Mouse (Mus musculus): Measurements from ENCODE around the gene Snx21.
"Not testable (repeated sequence)": the region's sequence is repeated elsewhere in the genome, so short reads cannot be mapped to it uniquely, and the experiment has no call there.

Gene Snx21

DNA sequence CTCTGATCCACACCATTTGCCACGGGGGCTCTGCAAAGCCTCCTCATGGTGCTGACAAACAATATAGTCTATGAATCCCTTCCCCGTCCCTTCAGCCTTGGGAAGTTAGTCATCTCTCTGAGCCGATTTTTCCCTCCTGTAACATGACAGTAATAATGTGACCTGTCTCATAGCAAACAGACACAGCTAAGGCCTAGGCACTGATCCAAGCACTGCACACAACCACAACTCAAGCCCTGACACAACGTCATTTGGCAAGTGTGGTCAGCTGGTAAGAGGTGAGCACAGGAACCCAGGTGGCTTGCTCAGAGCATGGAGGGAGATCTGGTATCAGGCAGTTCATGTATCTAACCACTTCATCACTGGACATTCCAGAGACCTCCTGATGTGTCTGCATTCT lies 10.2 kb downstream of the Snx21 start:
- no peak for DNase-seq

DNA sequence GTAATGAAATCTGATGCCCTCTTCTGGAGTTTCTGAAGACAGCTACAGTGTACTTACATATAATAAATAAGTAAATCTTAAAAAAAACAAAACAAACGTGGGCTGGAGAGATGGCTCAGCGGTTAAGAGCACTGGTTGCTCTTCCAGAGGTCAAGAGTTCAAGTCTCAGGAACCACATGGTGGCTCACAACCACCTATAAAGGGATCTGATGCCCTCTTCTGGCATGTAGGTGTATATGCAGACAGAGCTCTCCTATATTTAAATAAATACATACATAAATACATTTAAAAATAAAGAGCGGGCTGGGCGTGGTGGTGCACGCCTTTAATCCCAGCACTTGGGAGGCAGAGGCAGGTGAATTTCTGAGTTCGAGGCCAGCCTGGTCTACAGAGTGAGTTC lies 12.9 kb downstream of the Snx21 start:
- not testable (repeated sequence) for DNase-seq

DNA sequence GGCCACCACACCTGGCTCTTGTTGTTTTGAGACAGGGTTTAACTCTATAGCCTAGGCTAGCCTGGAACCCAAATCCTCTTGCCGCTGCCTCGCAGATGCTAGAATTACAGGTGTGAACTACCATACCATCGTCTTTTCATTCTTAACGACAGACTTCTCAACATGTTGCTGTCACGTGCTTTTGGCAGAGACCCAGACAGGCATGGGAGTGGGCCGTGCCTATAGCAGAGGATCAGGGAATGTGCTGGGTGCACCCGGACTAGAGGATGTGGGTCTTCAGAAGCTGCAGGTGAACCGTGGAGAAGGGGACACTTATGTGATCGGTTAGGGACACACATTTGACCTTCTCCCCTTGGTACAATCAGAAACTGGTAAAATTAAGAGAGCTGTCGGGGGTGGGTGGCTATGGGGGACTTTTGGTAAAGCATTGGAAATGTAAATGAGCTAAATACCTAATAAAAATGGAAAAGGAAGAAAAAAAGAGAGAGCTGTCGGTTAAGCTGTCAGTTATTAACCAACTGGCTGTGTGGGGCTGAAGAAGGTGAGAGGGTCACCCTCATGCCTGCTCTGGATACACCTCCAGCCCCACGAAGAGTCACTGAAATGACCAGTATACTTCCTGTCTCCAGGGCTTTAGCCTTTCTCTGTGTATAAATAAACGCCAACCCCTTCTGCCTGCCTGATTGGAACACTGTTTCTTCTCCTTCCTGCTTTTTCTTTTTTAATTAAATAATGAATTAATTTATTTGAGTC lies 14.8 kb downstream of the Snx21 start:
- peak; percentile 39 to 56 for DNase-seq

DNA sequence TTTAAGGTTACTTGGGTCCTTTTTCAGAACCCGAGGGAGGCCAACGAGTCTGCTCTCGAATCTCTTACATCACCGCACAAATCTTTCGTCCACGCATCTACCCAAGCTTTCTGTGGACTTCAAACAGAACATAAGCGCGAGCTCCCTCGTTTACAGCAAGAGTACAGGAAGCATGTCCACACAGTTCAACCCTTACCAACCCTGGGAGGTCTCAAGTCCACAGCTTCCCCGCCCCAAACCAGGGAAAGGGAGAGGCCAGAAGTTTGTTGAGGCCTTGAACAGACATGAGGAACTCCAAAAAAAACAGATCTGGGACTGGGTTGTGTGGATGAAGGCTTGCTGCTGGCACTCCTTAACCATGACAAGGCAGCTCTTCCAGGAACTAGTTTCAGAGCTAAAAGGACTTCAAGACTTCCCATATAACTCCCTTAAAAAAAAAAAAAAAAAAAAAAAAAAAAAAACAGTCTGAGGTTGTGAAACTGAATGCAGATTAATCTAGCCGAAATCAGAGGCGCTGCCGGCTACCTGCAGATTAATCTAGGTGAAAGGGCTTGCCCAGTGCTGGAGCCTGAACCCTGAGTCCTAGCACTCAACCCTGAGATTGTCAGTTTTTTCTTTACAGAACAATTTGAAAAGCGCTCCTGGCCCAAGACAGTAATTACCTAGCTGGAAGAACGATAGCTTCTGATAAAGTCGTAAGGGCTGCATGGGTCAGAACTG lies 17.7 kb downstream of the Snx21 start:
- peak in 1 of 2 experiments; percentile 73 for DNase-seq

DNA sequence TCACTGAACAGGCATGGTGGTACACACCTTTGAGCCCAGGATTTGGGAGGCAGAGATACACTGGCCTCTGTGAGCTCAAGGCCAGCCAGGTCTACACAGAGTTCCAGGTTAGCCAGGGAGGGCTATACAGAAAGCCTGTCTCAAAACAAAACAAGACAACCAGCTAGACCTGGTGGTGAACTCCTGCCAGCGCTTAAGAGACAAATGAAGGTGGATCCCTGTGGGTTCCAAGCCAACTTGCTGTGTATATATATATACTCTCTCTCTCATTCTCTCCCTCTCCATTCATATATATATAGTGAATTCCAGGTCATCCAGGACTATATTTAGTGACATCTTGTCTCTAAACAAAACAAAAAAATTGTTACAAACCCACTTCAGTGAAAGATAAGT lies 18.3 kb downstream of the Snx21 start:
- no peak for DNase-seq

DNA sequence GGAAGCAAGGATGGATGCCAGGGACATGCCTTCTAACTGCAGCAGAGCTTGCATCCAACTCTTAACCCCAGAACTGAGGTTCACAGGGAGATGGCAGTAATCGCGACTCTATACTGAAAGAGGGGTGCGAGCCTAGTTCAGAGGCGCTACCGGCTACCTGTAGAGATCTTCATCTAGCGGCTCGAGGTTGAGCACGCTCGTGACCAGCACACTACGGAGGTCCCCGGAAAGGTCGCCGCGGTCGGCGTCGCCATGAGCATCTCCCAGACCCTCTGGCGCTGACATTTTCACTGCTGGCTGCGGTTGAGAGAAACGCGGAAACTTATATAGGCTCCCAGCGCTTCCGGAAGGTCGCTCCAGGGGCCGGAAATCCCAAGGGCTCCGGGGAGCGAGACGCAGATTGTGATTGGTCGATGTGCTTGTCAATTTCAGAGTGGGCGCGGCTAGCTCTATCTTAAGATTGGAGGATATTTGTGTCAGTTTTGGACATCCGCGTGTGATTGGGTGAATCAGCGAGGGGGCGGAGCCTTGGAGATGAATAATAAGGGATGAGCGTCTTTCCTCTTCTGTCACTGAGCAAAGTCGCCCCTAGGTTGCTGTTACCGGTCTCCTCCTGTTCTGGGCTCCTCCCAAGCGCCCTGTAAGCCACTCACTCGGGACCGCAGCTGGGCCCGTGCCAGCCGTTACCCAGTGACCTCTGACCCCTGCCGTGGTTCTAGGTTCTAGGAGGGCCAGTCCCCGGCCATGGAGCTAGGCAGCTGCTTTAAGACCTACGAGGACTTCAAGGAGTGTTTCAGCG lies 19.1 kb downstream of the Snx21 start, which contains the start of the genes Acot8 and Zswim3:
Gene Acot8, minus strand, starts transcription at position 350 of the 799 bp plus-strand sequence.
Gene Zswim3, plus strand, starts transcription at position 566 of the 799 bp plus-strand sequence.
- DNase-seq = peak; percentile 98

DNA sequence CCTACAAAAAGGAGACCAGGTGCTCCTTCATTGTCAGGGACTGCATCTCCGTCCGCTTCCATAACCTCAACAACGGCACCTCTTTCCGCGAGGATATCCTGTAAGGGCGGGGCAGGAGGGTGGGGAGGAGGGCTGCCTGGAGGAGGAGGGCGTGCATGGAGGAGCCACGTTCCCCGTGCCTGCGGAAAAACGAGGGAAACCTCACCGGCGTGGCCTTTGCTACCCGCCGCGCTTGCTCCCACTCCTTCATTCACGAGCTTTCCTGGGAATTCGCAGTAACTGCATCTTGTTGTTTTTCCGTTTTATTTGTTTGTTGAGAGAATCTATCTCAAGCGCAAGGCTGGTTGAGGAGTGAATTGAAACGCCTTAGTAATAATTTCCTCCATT lies 19.7 kb downstream of the Snx21 start:
- no peak for DNase-seq

DNA sequence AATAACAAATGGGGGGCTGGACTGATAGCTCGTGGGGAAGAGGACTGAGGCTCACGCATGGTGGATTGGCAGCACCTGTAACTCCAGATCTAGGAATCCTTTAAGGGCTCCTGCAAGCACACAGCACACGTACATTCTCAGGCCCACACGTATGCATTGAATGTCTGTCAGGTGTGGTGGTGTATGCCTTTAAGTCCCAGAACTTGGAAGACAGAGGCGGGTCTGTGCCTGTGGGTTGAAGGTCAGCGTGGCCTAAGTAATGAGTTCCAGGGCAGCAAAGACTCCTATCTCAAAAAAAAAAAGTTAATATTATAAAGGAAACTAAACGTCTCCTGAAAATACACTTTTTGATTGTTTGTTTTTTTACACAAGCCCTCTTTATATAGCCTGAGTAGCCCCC lies 21.0 kb downstream of the Snx21 start:
- DNase-seq = peak in 1 of 2 experiments; percentile 68

DNA sequence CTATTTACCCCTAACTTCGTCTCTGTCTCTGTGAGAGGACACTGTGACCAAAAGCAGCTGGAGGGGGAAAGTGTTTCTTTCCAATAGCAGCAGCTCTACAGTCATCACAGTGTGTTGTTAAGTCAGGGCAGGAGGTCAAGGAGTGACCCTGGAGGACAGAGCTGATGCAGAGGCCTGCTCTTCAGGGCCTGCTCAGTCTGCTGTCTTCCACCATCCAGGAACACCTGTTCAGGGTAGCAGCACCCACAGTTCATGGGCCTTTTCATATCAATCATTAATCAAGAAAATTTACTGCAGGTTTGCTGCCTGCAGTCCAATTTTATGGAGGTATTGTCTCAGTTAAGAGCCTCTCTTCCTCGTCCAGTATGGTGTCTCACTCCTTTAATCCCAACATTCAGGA lies 27.9 kb downstream of the Snx21 start:
- DNase-seq = no peak

DNA sequence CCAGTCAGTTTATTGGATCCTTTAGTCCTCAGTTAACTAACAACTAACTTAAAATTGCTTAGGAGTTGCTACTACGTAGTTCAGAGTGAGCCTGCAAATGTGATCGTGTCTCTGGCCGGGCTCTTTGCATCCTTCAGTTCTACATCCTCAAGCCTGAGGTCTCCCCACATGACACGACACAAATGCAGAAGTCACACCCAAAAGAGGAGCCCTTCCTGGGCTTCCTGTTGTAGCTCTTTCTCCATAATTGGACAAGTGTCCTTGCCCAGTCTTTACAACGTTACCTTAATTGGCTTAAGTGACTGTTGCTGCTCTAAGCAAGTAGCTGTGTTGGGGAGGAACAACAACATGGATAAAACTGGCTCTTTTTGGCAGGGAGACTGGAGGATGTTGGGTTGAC lies 29.7 kb downstream of the Snx21 start:
- no peak for DNase-seq

DNA sequence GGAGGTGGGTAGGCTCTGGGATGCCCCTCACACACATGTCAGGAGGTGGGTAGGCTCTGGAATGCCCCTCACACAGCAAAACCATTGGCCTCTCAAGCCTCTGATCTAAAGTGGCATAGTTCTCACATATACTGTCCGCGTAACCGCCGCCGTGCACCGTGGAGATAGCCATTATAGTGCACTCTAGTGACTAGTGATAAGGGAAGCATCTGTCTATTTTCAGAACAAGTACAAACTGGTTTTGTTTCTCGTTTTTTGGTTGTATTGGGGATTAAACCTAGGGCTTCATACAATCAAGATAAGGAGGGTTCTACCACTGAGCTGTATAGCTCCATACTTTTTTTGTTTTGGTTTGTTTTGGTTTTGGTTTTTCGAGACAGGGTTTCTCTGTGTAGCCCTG lies 30.2 kb downstream of the Snx21 start:
- no peak for DNase-seq

DNA sequence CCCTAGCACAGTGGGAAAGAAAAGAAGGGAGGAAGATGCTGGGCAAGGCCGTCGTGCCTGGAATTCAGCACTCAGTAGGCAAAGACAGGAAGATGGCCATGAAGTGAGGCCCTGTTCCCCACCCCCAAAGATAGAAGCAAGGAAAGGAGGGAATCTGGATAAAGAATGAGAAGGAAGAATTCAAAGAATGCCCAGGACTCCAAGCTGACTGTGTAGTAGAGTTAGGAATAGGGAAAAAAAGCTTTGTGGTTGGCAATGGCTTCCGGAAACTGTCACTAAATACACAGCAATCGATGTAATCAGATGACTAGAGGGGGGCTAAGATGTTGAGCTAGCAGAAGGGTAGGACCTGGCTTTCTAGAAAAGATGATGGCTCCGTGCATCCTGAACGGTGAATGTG lies 31.6 kb downstream of the Snx21 start:
- no peak for DNase-seq

DNA sequence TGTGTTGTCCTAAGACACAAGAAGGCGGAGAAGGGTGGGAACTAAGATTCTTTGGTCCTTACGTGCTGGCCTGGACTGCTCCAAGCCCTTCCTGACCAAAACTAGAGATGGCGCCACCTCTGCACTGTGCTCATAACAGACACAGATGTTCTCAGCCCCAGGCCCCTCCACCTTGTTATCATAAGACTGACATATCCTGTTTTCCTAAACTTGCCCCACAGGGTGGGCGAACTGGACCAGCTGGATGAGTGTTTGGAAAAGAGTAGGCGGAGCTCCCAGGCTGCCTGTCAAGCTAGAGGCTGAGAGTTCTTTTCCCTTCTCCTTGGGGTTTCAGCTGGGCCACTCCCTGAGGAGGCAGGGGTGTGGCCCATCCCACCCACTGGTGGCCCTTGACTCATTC lies 32.1 kb downstream of the Snx21 start:
- DNase-seq = no peak

DNA sequence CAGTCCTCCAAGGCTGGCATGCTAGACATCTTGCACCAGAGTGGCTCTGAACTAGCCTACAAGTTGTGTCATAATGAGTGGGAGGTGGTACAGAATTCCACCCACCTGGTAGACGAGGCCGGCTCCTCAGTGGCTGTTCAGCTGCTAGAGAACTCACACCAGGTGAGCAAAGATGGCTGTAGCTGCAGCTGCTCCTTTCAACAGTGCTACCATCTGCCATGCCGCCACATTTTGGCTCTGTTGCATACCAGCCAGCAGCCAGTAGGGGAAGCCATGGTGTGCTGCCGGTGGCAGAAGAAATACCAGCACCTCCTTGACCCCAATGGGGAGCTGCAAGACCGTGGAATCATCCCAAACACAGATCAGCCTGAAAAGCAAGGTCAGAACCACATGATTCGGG lies 35.4 kb downstream of the Snx21 start:
- DNase-seq = no peak

DNA sequence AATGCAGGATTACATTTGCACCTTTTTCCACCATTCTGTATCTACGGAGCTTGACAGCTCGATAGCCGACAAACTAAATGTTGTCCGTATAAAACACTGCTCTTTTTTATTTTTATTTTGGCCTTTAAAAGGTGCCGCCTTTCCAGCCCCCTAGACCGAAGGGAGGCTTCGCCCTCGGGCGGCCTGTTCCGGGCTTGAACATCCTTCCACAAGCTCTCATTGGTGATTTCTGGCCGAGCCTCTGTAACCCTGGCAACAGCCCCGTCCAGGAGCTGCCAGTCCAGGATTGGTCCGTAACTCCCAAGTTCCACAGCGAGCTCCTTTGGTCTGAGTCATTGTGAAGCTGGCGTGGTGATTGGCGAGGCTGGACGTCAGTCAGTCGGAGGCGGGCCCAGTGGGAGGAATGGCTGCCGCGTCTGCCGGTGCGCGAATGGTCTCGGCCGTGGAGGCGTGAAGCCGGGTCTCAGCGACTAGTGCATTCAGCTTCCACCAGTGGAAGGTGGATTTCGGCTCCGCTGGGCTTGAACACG lies 37.1 kb downstream of the Snx21 start, which contains the start of gene Zswim1:
Gene Zswim1, plus strand, starts transcription at position 51 of the 530 bp plus-strand sequence.
- DNase-seq = peak; percentile 99 to 100

DNA sequence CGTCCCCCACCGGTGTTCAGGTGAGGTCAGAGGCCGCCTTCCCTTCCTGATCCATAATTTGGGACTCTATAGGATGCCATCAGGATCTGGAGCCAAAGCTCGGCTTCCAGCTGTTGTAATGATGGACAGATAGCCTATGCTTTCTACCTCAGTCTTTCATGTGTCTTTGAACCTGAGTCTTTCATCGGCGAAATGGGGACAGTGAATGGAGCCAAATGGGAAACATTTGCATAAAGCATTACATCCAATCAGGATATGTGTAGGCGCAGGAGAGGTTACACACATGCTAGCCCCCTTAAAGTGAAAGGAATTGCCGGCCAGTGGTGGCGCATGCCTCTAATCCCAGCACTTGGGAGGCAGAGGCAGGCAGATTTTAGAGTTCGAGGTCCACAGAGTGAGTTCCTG lies 37.6 kb downstream of the Snx21 start:
- DNase-seq = no peak

DNA sequence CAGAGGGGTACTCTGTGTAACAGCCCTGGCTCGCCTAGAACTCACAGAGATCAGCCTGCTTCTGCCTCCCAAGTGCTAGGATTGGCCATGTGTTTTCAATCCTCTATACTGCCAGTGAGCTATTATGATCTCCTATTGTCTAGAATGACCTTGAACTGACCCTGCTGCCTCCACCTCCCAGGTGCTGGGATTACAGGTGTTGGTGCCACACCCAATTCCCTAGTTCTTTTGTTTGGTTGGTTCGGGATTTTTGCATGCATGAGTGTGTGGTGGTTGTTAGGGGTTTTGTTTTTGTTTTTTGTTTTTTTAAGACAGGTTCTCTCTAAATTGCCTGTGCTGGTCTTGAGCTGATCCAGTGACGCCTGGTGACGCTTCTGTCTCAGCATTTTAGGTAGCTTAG lies 38.3 kb downstream of the Snx21 start:
- no peak for DNase-seq

DNA sequence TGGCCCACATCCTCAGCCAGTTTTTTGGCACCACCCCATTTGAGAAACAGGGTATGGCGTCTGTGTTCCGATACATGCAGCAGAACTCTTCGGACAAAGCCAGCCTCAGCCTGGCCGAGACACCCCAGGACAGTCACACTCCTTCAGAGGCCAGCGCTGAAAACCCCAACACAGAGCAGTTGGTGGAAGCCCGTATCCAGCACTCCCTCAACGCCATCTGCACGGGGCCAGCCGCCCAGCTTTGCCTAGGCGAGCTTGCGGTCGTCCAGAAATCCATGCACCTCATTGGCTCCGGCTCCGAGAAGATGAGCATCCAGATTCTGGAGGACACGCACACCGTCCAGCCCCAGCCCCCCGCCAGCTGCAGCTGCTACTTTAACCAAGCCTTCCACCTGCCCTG lies 39.9 kb downstream of the Snx21 start:
- no peak for DNase-seq

DNA sequence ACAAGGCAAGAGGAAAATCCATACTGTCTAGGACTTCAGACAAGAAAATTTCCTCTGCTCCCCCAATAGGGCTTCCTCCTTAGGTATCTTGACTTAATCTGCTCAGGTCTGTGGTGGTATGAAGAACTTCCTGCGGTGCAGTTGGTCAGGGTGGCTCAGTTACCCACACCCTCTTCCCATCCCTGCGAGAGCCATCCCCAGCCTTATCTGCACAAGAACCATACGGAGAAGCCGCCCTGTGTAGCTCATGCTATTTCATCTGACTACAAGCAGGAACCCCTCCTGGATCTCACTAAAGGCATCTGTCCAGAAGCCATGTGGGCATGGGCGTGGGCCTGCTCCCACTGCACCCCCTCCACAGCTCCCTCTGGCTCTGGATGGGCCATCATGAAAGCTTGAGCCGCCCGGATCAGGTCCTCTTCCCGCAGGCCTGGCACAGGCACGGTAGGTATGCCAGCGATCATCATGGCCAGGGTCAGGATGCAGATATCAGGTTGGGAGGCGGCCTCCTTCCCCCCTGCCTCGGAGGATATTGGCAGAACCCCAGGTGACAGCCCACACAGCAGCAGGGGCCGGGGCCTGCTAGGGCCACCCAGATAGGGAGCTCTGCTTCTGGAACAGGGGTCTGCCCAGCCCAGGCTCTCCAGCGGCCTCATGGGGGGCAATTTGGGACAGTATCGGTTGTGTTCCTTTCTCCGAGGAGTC lies 41.7 kb downstream of the Snx21 start:
- DNase-seq = no peak

DNA sequence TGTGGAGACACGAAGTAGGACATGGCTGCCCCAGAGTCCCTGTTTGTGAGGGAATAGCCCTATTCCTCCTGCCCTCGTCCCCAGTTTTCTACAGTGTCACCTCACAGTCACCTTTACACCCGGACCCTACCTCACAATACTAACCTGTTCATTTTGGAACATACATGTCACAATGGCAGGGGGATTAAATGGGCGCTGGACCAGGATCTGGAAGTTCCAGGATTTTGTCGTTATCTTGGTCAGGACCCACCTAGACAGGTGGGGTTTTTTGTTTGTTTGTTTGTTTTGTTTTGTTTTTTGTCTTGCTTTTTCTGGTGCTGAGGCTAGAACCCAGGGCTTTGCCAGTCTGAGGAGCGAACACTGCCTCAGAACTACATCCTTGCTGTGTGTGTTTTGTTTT lies 42.8 kb downstream of the Snx21 start, which contains the start of gene Spata25:
Gene Spata25, minus strand, starts transcription at position 101 of the 400 bp plus-strand sequence.
- no peak for DNase-seq

DNA sequence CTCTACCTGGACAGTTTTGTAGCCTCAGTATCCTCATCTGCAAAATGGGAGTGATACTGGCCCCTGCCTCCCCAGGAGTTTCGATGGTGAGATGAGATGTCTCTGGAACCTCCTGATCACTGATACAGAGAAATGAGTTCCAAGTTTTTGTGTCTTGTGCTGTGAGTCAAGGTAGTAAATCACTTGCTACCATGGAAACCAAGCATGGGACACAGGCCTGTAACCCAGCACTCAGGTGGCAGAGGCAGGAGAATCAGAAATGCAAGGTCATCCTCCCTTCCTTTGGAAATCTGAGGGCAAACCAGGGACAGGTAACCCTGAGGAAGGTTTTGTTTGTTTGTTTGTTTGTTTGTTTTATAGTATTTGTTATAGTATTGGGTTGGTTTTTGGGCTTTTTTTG lies 43.5 kb downstream of the Snx21 start:
- no peak for DNase-seq

DNA sequence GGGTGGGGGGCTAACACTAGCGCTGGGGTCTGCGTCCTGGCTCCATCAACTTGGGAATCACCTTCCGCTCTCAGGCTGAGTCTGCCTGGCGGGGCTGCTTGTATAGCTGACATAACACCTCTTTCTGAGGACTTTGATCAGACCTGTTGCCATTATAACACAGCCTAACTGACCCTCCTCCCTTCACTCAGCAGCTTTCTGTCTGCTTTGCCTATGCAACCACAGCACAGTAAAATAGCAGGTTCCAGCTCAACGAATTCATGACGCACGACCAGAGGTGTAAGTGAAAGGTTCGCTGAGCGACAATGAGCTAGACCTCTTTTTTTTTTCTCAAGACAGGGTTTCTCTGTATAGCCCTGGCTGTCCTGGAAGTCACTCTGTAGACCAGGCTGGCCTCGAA lies 45.4 kb downstream of the Snx21 start:
- DNase-seq = peak; percentile 18 to 57
